Mouse (Mus musculus) neural tube, embryonic 10.5 days (tissue): ENCODE results near the gene Spcs1.
A peak's percentile ranks its signal among the peaks of the same experiment; 100 is the strongest.

Source experiments
- DNase-seq: peaks from one replicate; pipeline ENCODE4 v3.0.0-alpha.2; 2017; ENCODE audit warnings: low spot score; ENCODE audit errors: extremely low spot score

Spcs1 gene

DNA sequence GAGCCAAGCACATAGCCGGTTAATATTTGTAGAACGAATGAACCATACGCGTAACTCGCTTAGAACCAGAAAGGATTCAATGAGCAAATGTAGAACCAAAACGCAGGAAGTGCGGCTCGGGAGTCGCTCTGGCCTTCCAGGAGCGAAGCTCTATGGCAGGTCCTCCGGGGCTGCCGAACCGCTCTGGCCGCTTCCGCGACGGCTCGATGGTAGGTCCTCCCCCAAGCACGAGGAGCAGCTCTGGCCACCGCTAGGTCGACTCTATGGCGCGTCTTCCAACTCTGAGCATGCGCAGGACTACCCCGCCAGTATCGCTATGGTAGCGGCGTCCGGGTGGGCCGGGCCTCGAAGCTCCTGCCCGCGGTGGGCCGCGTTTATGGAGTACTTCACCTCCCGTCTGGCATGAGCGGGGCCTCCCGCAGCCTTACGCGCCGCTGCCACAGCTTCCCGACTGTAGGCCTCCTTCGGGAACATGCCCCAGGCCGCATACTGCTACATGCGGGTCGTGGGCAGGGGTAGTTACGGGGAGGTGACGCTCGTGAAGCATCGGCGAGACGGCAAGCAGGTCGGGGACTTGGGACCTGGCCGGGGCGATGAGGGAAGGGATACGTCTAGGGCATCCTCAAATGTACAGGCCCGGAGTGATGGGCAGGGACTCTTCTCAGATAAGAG lies 50.2 kb downstream of the Spcs1 start, which contains the start of gene Nek4:
Gene Nek4 (plus strand): TSS at position 224 of the 672 bp plus-strand sequence.
- peak; percentile 95 for DNase-seq

- no peak for DNase-seq
Measured at GRCm38 (mm10) chr14:30949986-30950385, 51.5 kb downstream of the Spcs1 start.
